Mouse (Mus musculus): ENCODE results near the gene Pde10a.

GRCm38 (mm10) chr17:8961644-8962043 lies 436.5 kb downstream of the Pde10a start:
- TF ChIP-seq CTCF (IDR thresholded peaks at IDR 0.05; ENCODE audit: low read depth, low read length), result no peak
- no peak for TF ChIP-seq POLR2A (IDR thresholded peaks at IDR 0.05; ENCODE audit: borderline replicate concordance, low read depth, low read length)
